Mouse (Mus musculus): Measurements from ENCODE around the gene Slc9a2.
A peak's percentile ranks its signal among the peaks of the same experiment; 100 is the strongest.

- TF ChIP-seq CTCF (IDR thresholded peaks at IDR 0.05) (peak; percentile 73), EP300 (IDR thresholded peaks at IDR 0.05) (no peak)
Measured at GRCm38 (mm10) chr1:40657978-40658496, 22.3 kb upstream of the Slc9a2 start.
